Mouse (Mus musculus) common myeloid progenitor, adult 5-6 weeks (primary cell): ENCODE results near the gene Scn3a. TPM values are rescaled to one million over a fixed set of nuclear protein-coding genes. Genes with fewer than 3 reads are reported as not detected.

Source experiments
- ATAC-seq: replicated peaks from 2 replicates; pipeline ENCODE4 v1.8.0; 2016; ENCODE audit warnings: low read depth, mild to moderate bottlenecking, moderate TSS enrichment, inconsistent platforms; ENCODE audit not compliant: poor library complexity, severe bottlenecking
- total RNA-seq: library from RNA; stranded (forward); fragments of 200-1000, 187-1606 nt; gene quantifications from 2 replicates; pipeline ENCODE4 v1.2.3, GENCODE M21; 2017

Scn3a gene
- total RNA-seq, result not detected in 2 replicates

DNA sequence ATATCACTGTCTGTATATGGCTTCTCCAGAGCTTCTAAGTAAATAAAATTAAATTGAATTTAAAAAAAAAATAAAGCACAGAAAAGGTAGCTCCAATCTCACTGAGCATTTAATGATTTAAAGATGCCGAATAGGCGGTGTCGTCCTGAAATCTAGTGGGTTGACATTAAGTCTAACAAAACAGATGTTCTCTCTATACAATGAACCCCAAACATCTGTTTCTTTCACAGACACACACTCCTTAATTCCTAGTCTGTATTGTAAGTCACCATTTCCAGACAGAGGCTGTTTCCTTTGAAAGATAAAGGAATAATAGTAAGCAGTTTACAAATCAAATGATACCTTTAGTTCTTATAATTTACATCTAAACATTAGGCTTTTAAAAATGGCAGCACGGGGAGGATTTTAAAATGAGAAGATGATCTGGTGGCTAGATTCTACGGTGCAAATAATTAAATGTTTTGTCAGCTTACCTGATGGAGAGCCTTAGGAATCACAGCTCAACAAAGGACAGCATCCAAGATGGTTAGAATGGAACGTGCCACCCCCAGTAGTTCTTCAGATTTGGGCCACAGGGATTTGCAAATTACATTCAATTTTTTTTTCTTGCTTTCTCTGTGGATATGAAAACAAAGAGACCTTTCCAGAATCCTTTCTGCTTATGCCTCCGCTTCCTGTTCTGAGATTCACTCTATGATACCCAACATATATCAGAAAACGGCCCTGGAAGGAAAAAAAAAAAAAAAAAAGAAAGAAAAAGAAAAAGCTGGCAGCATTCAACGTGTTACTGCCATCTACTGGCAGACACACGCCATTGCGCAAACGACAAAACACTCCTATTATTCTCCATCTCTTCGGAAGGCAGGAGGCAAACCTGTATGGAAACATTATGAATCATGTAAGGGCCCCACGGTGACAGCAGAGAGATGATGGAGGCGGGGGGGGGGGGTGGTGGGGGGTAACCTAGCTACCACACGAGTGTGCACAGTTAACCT, at the start of gene Scn3a:
Scn3a (minus strand) TSS at position 835 of the 995 bp plus-strand sequence.
- peak; percentile 84 for ATAC-seq

DNA sequence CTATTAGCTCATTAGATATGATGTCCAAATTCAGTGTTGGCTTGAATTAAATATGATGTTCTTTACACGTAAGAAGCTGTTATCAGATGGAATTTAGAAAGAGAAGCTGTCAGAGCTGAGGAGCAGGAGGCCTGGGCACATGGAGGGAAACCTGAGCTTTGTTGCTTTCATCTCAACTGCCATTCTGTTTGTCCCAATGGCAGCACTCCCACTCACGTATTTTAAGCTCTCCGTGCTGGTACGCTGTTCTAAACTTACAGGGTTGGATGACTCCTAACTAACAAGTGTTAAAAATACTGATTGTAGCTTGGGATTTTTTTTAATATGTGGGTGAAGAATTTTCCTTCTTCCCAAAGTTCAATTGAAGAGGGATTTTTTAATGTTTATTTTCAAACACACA, 44.5 kb upstream of the Scn3a start:
- no peak for ATAC-seq

DNA sequence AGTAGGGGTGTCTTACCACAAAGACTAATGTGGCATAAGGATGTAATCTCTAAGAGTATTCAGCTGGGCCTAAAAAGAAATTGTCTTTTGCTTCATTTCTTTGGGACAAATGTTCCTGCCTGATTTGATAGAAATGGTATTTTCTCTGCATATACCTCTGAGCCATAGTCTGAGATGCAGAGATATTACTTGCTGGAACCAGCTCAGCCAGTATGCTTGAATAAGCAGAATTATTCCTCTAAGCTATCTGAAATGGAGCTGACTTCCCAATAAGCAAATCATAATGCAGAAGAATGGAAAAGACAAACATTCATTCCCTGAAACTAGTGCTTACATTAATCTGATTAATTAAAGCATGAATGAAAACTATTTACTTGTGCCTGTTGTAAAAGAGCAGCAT, 40.4 kb upstream of the Scn3a start:
- ATAC-seq, result no peak

DNA sequence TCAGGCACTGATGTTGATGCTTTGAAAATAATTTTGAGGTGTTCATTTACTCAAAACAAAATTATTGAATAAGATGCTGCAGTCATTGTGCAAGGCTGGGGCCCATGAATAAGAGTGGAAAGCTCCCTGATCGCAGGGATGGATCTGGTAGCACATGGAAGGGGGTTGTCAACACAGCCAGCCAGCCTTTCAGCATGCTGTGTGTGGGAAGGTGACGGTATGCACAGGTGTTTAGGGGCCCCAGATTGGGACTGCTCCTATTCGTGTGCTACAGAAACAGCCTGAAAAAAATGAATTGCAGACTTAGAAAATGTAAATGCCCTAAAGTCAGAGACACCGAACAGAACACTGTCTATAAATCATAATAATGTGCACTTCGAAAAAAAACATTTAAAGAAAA, 20.3 kb upstream of the Scn3a start:
- ATAC-seq, result no peak

DNA sequence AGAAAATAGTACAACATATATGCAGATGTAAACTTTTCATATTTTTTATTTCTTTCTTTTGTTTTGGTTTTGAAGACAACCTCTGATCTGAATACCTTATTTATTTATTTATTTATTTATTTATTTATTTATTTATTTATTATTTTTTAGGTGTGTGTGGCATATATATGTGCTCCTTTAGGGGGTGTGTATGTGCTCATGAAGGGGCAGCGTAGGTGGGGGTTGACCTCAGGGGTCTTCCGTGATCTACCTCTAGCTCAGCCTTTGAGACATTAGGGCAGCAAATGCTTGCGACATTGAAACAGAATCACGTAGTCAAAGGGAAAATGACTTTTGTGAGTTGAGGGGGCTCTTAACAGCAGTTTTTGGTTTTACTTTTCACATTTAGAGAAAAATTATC, 498 bp upstream of the Scn3a start:
- ATAC-seq, result no peak

DNA sequence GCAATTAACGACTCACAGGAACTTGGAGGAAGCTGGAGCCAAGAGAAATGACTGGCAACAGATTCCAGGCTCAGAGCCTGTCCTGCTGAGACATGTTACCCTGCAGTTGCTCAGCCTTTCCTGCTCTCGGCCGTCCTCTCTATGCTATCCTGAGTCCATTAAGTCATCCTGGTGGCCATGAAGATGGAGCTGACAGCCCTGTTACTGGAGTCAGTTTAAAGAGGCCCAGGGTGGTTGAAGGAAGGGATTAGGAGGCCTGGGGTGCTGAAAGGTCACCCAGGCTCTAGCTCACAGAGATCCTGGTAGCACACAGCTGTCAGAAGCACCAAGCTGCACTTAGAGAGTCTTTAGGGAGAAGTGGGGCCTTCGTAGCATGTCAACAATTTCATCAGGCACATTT, 3.5 kb downstream of the Scn3a start:
- ATAC-seq, result 0 out of 2 replicates have a peak, but pooled peaks have one; percentile 36

DNA sequence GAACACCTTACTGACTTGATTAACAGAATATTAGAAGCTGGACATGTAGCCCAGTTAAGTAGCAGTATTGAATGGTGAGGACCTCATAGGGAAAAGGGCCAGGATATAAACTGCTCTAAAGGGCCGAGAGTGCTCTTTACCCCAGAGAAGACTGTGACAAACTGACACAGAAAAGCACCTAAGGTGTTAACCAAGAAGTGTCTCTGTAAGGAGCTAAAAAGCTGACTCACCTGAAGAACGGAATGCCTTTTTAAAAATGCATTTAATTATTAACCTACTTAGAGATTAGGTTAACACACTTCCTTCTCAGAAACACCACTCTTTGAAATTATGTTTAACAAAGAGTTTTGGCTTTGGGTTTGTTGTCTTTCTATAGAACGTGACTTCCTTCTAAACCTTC, 9.7 kb downstream of the Scn3a start:
- no peak for ATAC-seq

DNA sequence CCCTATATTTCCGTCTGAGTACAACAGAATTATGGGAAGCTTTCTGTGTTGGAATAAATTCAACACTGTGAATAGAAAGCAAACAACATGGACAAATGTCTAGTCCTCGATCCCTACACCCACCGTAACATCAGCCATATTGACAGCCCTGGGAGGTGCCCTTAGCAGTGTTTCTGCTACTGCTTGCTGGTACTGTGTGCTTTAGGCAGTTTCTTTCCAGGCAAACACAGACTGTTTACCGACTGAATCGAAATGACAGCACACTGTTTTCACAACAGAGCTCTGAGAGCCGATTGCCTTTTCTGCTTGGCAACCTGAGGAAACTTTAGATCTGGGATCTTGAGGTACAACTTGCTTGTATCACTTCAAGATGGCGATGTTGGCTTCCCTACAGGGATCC, 12.8 kb downstream of the Scn3a start:
- ATAC-seq, result no peak

DNA sequence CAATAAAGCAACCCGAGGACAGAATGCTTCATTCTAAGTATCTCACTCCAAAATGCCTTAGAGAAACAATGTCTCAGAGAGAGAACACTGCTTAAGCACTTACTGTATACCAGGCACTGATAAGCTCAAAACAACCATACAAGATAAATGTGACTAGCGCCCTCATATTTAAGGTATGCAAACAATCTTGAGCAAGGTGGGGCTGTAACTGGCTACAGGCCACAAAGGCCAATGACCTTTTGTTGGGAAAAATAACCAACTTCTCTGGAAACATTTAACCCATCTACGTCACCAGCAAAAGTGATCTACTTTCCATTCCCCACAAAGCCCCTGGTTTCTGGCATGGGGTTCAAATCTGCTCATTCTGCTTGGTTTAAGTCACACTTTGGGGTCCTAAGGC, 14.0 kb downstream of the Scn3a start:
- no peak for ATAC-seq

DNA sequence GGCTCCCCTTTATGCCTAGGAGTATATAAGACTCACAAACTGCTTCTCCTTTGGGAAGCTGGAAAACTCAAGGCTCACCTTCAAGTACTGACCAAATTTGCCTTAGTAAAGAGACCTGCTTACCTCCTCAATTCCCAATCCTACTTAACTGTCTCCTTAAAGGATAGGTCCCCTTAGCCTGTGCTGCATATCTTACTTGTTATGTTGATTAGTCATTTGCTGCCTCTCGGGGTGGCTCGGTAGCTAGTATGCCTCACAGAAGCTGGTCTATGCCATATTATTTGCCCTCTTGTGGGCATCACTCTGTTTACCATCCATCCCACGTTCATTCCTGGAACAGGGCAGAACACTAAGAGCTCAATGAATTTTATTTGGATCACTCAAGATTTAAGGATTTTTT, 14.7 kb downstream of the Scn3a start:
- ATAC-seq, result no peak

DNA sequence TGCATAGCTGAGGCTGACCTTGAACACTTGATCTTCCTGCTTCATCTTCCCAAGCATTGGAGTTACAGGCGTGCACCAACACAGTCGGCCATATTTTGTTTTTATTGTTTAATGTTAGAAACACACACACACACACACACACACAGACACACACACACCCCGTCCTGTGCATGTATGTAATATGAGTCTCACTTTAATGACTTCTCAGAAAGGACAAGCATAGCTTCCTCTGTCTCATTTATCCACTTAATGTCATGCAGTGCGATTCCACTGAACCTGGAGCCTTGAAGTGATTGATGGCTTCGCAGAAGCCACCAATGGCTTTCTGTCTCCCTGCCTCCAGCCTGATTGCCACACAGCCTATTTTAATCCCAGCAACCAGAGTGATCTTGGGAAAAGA, 15.2 kb downstream of the Scn3a start:
- no peak for ATAC-seq

DNA sequence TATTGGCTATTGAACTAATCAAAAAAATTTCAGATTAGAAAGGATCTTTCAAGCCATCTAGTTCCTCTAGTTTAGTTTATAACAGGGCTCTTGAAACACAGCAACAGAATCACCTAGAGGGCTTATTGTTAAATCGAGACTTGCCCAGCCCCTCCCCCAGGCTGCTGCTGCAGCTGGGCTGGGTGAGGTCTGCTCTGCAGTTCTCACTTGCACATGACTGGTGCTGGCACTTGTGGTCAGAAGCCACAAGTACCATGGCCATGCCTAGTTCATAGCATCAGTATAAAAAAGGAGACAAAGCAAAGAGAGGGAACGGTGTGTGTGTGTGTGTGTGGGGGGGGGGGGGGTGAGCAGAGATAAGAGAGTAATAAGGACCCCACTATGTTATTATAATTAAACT, 15.7 kb downstream of the Scn3a start:
- peak; percentile 98 for ATAC-seq

DNA sequence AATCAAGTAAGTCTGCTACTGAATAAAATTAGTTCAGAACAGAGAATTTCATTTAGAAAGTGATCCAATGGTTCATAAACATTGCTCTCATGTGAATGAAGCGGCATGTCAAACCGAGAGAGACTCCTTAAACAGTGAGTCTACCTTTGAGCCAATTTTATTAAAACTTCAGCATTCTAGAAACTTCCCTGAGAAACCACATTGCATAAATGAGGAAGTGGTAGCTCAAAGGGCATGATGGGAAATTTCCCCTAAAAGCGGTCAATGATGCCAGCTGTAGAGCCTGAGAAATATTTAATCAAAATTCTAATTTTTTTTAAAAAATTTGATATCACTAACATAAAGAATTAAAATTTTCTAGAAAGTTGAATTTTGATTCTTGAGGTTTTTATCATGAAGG, 16.9 kb downstream of the Scn3a start:
- peak; percentile 51 for ATAC-seq

DNA sequence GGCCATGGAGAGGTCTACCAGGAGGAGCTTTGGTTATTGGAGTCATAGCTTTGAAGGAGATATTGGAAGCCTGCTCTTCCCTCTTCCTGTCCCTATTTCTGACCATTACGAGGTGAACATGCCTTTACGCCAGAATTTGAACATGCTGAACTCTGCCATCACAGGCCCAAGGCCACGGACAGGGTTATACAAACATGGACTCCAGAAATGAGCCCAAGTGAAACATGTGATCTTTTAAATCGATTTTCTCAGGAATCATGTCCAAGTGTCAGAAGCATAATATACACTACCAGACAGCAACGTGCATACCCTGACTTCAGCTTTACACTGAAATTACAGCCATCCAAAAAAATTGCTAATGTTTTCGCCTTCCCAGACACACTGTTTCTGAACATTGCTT, 18.8 kb downstream of the Scn3a start:
- ATAC-seq, result no peak

DNA sequence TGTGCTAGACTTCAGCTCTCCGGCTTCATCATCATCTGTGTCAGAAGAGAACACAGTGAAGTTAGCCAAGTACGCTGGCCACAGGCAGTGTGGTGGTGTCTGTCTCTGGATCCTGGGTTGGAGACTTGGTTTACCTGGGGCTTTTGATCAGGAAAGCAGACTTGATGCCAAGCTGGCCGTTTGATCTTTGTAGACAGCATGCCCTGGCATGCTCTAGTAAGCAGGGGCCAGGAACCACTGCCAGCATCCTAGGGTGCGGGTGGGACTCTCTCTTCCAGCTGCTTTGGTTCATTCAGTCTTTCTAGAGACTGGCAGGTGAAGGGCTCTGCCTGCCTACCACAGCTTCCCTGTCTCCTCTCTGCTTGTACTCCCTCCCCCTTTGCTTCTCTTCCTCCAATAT, 20.1 kb downstream of the Scn3a start:
- ATAC-seq, result no peak

DNA sequence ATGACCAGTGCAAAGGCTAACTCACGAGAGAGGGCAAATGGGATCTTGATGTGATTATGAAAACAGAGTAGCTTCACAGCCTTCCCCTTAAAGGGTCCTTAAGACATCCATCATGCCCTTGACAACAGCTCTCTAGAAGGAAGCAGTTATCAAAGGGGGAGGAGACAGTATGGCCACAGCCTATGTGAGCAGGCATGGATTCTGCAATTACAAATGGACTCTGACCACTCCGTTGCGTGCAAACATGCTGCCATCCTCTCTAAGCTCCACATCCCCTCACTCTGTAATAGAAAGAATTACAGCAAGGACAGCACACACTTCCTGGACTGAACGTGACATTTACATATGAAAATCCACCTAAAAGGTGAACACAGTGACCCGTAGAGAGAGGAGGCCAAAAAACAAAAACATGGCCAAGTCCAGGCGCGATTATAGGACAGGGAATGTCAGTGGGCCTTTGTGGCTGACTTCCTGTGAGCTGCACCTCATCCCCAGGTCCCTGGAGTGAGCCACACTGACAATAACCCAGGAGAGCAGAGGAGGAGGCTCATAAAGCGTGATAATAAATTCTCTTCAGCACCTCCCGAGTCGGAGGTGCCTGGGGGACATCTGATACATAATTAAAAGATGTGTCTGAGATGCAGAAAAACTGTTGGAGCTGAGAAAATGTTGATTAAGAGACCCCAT, 24.4 kb downstream of the Scn3a start:
- ATAC-seq, result no peak

DNA sequence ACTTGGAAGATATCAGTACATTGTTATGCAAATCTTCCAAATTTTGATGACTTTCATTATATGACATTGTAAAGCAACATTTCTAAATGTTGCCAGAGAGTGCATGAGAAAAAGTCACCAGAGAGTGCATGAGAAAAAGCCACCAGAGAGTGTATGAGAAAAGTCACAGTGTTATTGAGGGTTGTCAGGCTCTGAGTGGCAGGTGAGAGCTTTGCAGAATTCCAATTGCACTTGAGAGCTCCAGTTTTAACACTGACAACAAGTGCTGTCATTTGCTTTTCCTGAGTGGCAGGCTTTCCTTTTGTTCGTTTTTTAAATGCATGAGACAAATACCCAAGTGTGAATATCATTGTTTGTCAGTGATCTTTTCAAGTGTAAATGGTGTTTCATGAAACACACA, 25.6 kb downstream of the Scn3a start:
- ATAC-seq, result no peak

DNA sequence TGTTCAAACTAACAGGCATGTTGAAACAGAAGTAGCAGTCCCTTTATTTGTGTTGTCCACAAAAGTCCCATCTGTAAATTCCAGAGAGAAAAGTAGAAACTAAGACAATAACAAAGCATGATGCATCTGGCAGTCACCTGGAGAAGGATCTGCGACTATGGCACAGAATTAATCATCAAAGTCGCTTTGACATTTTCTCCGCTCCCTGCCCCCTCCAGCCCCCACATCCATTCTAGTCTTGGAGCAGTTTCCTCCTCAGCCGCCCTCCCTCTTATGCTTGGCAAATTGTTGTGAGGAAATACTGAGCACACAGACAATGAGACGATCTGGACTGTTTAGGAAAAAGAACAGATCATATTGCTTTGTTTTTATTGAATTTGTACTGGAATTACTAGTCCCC, 29.0 kb downstream of the Scn3a start:
- ATAC-seq, result no peak

DNA sequence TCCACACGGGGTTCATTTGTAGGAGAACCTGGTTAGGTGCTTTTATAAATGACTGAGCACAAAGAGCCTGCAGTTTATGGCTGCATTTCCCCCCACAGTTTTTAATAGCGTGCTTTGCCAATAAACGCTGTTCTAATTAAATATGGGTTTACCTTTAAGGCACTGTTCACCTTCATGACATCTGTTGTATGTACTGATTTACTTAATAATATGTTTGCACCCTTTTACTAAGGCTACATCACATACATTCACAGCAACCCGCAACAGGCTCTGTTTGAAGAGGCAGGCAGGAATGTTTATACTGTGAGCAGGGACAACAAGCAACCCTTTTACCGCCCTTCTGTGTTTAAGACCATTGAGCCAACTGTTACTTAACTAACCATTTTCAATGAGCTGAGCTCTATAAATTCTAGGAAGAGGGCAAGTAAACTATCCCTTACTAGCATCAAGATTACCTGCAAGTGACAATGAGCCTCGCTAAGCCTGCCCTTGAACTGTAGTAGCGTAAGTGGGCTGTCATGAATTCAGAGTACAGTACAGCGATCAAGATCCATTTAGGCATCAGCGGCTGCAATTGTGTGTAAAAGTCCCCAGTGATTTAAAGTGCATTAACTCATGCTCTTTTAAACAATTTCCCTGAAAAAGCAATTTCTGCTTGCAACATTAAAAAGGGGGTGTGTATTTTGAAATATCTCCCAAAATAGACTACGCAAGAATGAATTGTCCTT, 35.1 kb downstream of the Scn3a start:
- ATAC-seq, result no peak

DNA sequence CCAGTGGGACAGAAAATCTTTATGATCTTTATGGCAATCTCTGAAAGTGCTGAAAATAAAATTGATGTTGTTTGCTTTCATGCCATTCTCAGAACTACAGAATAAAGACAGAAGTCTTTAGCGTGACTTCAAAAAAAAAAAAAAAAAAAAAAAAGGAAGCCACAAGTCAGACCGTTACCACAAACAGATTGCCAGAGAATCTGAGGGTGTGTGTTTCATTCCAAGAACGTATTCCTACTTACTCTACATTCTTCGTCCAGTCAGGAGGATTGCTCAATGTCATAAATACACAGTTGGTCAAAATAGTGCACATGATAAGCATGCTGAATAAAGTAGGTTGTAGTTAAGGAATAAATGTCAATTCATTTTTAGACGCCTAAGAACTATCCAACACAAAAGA, 38.3 kb downstream of the Scn3a start:
- ATAC-seq, result peak; percentile 71

DNA sequence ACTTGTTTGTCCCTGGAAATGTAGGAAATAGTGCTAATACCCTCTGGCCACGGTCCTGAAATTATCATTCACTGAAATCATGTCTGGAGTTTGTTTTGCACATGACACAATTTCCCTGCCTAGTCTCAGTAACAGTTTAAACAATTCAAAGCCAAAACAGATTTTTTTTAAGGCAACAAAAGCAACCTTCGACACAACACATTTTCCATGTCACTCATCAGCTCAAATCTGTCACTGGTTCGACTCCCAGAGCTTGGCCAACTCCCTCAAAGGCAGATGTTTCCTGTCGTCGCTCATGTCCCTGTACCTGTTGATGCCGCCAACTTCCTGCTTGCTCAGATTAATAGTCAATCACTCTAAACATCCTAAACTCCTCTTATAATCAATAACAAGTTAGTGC, 50.7 kb downstream of the Scn3a start:
- no peak for ATAC-seq
